Mouse (Mus musculus): Measurements from ENCODE around the gene Vwa1. TPM values are rescaled to one million over a fixed set of nuclear protein-coding genes. Genes with fewer than 3 reads are reported as not detected.

Vwa1 gene
- polyA plus RNA-seq (2016; fragmentation: Nextera tagmentation; extraction: Ambion mirVana): 13.9 and 14.6 TPM in 2 replicates

GRCm38 (mm10) chr4:155774280-155774754 lies at the start of gene Vwa1:
TSS of gene Vwa1 (minus strand) at chr4:155774698.
- peaks cover 56% of the 10 kb centered on the region for H3K27me3 ChIP-seq
- no peaks in the 10 kb centered on the region for H3K36me3 ChIP-seq
- H3K9ac ChIP-seq (replicated peaks): peak within 1 kb of the TSS; percentile 41; the same call in 1 of the 2 replicates
- ATAC-seq (ENCODE audit: low FRiP score, low read depth): peak; percentile 45
- 1% methylated on average over 35 of the region's 35 CpGs for WGBS
- H3K4me2 ChIP-seq (replicated peaks): peak within 1 kb of the TSS; percentile 50
- peaks cover 19% of the 10 kb centered on the region for H3K4me1 ChIP-seq
- H3K4me3 ChIP-seq: peak within 1 kb of the TSS; percentile 31
- H3K9me3 ChIP-seq: no peaks in the 10 kb centered on the region
- peak within 1 kb of the TSS; percentile 17; the same call in 1 of the 2 replicates for H3K27ac ChIP-seq (replicated peaks)

GRCm38 (mm10) chr4:155823443-155823842 lies 48.9 kb upstream of the Vwa1 start:
- H3K4me3 ChIP-seq: no peak overlapping the region
- no peak overlapping the region for H3K4me2 ChIP-seq (replicated peaks)
- H3K9ac ChIP-seq (replicated peaks): no peak overlapping the region
- H3K36me3 ChIP-seq: peaks cover 86% of the 10 kb centered on the region
- H3K27ac ChIP-seq (replicated peaks): no peak overlapping the region
- ATAC-seq (ENCODE audit: low FRiP score, low read depth): no peak
- H3K27me3 ChIP-seq: no peaks in the 10 kb centered on the region
- whole genome bisulfite sequencing: 96% methylated on average over 16 of the region's 16 CpGs
- H3K4me1 ChIP-seq: no peaks in the 10 kb centered on the region
- no peaks in the 10 kb centered on the region for H3K9me3 ChIP-seq

GRCm38 (mm10) chr4:155821025-155821424 lies 46.5 kb upstream of the Vwa1 start:
- Histone ChIP-seq H3K9ac (replicated peaks) (no peak overlapping the region), H3K27ac (replicated peaks) (no peak overlapping the region), H3K9me3 (no peaks in the 10 kb centered on the region), H3K4me2 (replicated peaks) (no peak overlapping the region), H3K4me3 (no peak overlapping the region), H3K4me1 (no peaks in the 10 kb centered on the region), H3K27me3 (no peaks in the 10 kb centered on the region), H3K36me3 (peaks cover 95% of the 10 kb centered on the region)
- 82% methylated on average over 7 of the region's 7 CpGs for WGBS
- no peak for ATAC-seq (ENCODE audit: low FRiP score, low read depth)

- H3K36me3 ChIP-seq: peaks cover 85% of the 10 kb centered on the region
- peaks cover 13% of the 10 kb centered on the region for H3K4me1 ChIP-seq
- H3K27ac ChIP-seq (replicated peaks): no peak overlapping the region
- no peak overlapping the region for H3K4me2 ChIP-seq (replicated peaks)
- no peaks in the 10 kb centered on the region for H3K9me3 ChIP-seq
- no peak for ATAC-seq (ENCODE audit: low FRiP score, low read depth)
- H3K9ac ChIP-seq (replicated peaks): no peak overlapping the region
- no peak overlapping the region for H3K4me3 ChIP-seq
- 80% methylated on average over 4 of the region's 4 CpGs for WGBS
- no peaks in the 10 kb centered on the region for H3K27me3 ChIP-seq
These were observed 43.0 kb upstream of the Vwa1 start for GRCm38 (mm10) chr4:155817533-155817932.

GRCm38 (mm10) chr4:155812665-155813181 lies 38.2 kb upstream of the Vwa1 start:
- H3K27me3 ChIP-seq: no peaks in the 10 kb centered on the region
- under 1% methylated on average over 47 of the region's 49 CpGs for WGBS
- H3K4me3 ChIP-seq: peak overlapping the region; percentile 82
- H3K27ac ChIP-seq (replicated peaks): peak overlapping the region; percentile 83
- peak overlapping the region; percentile 83 for H3K4me2 ChIP-seq (replicated peaks)
- peak overlapping the region; percentile 98 for H3K9ac ChIP-seq (replicated peaks)
- no peaks in the 10 kb centered on the region for H3K9me3 ChIP-seq
- ATAC-seq (ENCODE audit: low FRiP score, low read depth): peak; percentile 51
- peaks cover 19% of the 10 kb centered on the region for H3K4me1 ChIP-seq
- peaks cover 72% of the 10 kb centered on the region for H3K36me3 ChIP-seq

GRCm38 (mm10) chr4:155811929-155812664 lies 37.6 kb upstream of the Vwa1 start, which contains the start of gene Ccnl2:
TSS of gene Ccnl2 (plus strand) at chr4:155812489.
- Histone ChIP-seq H3K4me1 (peaks cover 19% of the 10 kb centered on the region), H3K36me3 (peaks cover 72% of the 10 kb centered on the region), H3K4me2 (replicated peaks) (peak within 1 kb of the TSS; percentile 83), H3K9ac (replicated peaks) (peak within 1 kb of the TSS; percentile 98), H3K27me3 (no peaks in the 10 kb centered on the region), H3K9me3 (no peaks in the 10 kb centered on the region), H3K4me3 (peak within 1 kb of the TSS; percentile 82), H3K27ac (replicated peaks) (peak within 1 kb of the TSS; percentile 83)
- WGBS: 1% methylated on average over 60 of the region's 60 CpGs
- ATAC-seq (ENCODE audit: low FRiP score, low read depth): peak; percentile 100

GRCm38 (mm10) chr4:155807841-155808240 lies 33.3 kb upstream of the Vwa1 start:
- Histone ChIP-seq H3K4me3 (no peak overlapping the region), H3K9me3 (no peaks in the 10 kb centered on the region), H3K4me2 (replicated peaks) (no peak overlapping the region), H3K27ac (replicated peaks) (no peak overlapping the region), H3K9ac (replicated peaks) (no peak overlapping the region), H3K36me3 (peaks cover 49% of the 10 kb centered on the region), H3K4me1 (peaks cover 21% of the 10 kb centered on the region), H3K27me3 (no peaks in the 10 kb centered on the region)
- 94% methylated on average over 3 of the region's 3 CpGs for WGBS
- no peak for ATAC-seq (ENCODE audit: low FRiP score, low read depth)

GRCm38 (mm10) chr4:155803340-155804041 lies 29.0 kb upstream of the Vwa1 start:
- H3K36me3 ChIP-seq: peaks cover 24% of the 10 kb centered on the region
- peak overlapping the region; percentile 67 for H3K4me2 ChIP-seq (replicated peaks)
- peak overlapping the region; percentile 52 for H3K27ac ChIP-seq (replicated peaks)
- H3K4me3 ChIP-seq: peak overlapping the region; percentile 68
- peak; percentile 97 for ATAC-seq (ENCODE audit: low FRiP score, low read depth)
- under 1% methylated on average over 58 of the region's 58 CpGs for WGBS
- H3K27me3 ChIP-seq: no peaks in the 10 kb centered on the region
- peak overlapping the region; percentile 83 for H3K9ac ChIP-seq (replicated peaks)
- no peaks in the 10 kb centered on the region for H3K9me3 ChIP-seq
- H3K4me1 ChIP-seq: peaks cover 17% of the 10 kb centered on the region

- Histone ChIP-seq H3K9me3 (no peaks in the 10 kb centered on the region), H3K9ac (replicated peaks) (peak within 1 kb of the TSS; percentile 83), H3K27ac (replicated peaks) (peak within 1 kb of the TSS; percentile 52), H3K4me3 (peak within 1 kb of the TSS; percentile 68), H3K36me3 (peaks cover 17% of the 10 kb centered on the region), H3K4me2 (replicated peaks) (peak within 1 kb of the TSS; percentile 67), H3K27me3 (no peaks in the 10 kb centered on the region), H3K4me1 (peaks cover 17% of the 10 kb centered on the region)
- ATAC-seq (ENCODE audit: low FRiP score, low read depth): peak; percentile 38
- WGBS: 9% methylated on average over 12 of the region's 12 CpGs
These were observed 28.3 kb upstream of the Vwa1 start, which contains the start of gene Mrpl20 for GRCm38 (mm10) chr4:155802741-155803339. TSS of gene Mrpl20 (plus strand) at chr4:155802878.

GRCm38 (mm10) chr4:155802075-155802474 lies 27.6 kb upstream of the Vwa1 start:
- H3K4me2 ChIP-seq (replicated peaks): no peak overlapping the region
- H3K4me1 ChIP-seq: peaks cover 17% of the 10 kb centered on the region
- 100% methylated on average over 1 of the region's 1 CpGs for WGBS
- no peaks in the 10 kb centered on the region for H3K27me3 ChIP-seq
- H3K27ac ChIP-seq (replicated peaks): no peak overlapping the region
- no peaks in the 10 kb centered on the region for H3K9me3 ChIP-seq
- no peak overlapping the region for H3K9ac ChIP-seq (replicated peaks)
- peaks cover 10% of the 10 kb centered on the region; the same call in 1 of the 2 replicates for H3K36me3 ChIP-seq
- no peak overlapping the region for H3K4me3 ChIP-seq
- no peak for ATAC-seq (ENCODE audit: low FRiP score, low read depth)

GRCm38 (mm10) chr4:155793730-155794129 lies 19.2 kb upstream of the Vwa1 start:
- H3K4me3 ChIP-seq: no peak overlapping the region
- H3K9me3 ChIP-seq: no peaks in the 10 kb centered on the region
- peaks cover 27% of the 10 kb centered on the region for H3K27me3 ChIP-seq
- H3K36me3 ChIP-seq: no peaks in the 10 kb centered on the region
- no peak overlapping the region for H3K9ac ChIP-seq (replicated peaks)
- no peak overlapping the region for H3K27ac ChIP-seq (replicated peaks)
- H3K4me1 ChIP-seq: no peaks in the 10 kb centered on the region
- WGBS: 69% methylated on average over 2 of the region's 2 CpGs
- ATAC-seq (ENCODE audit: low FRiP score, low read depth): no peak
- no peak overlapping the region for H3K4me2 ChIP-seq (replicated peaks)

Measured in midbrain, embryonic 12.5 days (tissue).